Mouse (Mus musculus): ENCODE measurements around the gene Zscan2.

Gene Zscan2

GRCm38 (mm10) chr7:80923165-80923564, 62.4 kb downstream of the Zscan2 start:
- DNase-seq (ENCODE audit: low spot score in 2 of 2): no peak
